Mouse (Mus musculus) thymus, postnatal 14 days (tissue): ENCODE data around the gene Gm7075.
"Not testable (repeated sequence)": the region's sequence is repeated elsewhere in the genome, so short reads cannot be mapped to it uniquely, and the experiment has no call there.

Experiments used
- DNase-seq: peaks from one replicate; pipeline ENCODE4 v3.0.0; 2021

Gene Gm7075

GRCm38 (mm10) chr10:63421739-63422735 is at the start of gene Gm7075:
Gm7075 (minus strand) TSS chr10:63421789.
- peak; percentile 72 for DNase-seq

- no peak for DNase-seq
These were observed 39.3 kb upstream of the Gm7075 start for GRCm38 (mm10) chr10:63460935-63461334.

DNA sequence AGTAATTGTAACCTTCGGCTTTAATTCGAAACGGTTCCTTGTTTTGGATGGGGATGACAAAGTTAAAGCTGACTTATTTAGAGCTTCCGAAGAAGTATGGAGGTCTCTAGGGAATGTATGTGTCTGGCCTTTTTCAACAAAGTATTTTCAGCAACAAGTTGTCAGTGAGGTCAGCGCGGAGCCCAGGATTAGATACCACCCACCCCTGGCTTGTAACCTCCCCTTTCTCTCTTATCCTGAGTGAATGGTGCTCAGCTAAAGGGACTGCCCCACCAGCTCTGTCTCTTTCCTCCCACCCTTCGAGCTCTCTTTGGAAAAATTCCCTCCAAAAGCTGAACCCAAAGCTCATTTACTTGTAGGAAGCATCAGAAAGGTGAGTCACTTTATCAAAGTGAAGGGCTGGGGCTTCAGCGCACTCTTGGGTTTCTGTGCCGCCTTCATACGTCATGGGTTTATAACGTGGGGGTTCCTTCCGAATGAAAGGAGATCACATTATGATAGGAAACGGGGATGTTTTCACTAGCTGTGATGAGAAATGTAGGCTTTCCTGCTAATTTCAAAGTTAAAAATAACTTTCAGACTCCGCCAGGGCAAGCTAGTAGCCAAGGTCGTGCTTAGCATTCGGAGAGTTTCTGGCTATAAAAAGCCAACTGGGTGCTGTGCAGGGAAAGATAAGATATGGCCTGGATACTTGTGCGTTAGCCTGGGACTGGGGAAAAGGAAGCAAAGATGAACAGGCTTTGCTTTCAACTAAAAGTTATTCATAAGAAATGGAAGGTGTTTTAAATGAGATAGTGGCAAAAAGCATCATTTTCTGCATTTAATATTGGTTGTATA is 35.9 kb upstream of the Gm7075 start:
- no peak for DNase-seq

DNA sequence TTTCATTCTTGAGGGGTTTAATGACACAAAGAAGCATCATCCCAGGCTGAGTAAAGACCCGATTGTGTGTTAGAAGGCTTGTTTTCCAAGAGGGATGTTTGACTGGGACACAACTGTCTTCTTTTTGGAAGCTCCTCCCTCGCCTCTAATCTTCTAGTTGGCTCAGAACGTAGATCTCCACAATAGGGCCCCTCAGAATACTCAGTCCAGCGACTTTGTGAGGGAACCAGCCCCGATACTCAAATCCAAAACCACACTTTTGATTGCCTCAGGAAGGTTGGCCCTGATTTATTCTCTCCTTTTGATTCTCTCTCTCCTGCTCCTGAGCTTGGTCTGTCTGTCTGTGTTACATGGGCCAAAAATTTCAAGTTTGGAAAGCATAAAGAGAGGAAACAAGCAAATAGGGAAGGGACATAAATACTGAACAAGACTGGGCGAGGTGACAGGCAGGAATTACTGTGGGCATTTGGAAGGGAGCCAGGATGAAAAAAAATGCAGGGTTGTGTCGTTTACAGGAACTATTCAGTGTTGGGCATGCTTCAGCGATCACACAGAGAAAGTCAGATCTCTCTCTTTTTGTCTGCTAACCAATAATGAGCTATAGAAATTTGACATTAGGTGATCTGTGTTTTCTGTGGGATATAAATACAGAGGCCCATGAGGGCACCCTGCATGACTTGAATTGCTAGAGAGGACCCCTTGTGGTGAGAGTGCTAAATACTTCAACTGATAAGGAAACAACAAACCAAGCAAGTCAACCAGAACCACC is 33.7 kb upstream of the Gm7075 start:
- no peak for DNase-seq

GRCm38 (mm10) chr10:63453926-63454325 is 32.3 kb upstream of the Gm7075 start:
- DNase-seq, result no peak

GRCm38 (mm10) chr10:63444602-63445387 is 23.2 kb upstream of the Gm7075 start:
- not testable (repeated sequence) for DNase-seq

DNA sequence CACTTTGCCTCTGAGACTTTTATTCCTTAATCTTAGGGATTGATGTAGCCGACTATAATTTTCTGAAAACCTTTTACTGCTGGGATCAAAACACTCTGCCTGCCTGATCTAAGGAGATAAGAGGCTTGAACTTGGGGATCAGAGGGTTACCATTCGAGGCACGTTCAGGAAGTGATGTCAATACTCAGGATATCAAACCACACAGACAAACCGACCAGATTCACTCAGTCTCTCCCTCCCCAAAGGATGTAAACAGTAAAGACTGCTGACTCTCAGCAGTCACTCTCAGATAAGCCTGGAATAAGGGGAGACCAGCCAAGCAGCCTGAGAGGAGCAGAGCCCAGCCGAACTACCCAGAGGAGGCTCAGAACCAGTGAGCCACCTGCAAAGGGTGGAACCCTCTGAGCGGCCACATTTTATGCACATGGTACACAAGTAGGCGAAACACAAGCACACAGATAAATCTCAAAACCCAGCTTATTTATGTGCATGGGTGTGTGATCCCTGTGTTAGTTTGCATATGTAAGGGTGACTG is 18.2 kb upstream of the Gm7075 start:
- no peak for DNase-seq

DNA sequence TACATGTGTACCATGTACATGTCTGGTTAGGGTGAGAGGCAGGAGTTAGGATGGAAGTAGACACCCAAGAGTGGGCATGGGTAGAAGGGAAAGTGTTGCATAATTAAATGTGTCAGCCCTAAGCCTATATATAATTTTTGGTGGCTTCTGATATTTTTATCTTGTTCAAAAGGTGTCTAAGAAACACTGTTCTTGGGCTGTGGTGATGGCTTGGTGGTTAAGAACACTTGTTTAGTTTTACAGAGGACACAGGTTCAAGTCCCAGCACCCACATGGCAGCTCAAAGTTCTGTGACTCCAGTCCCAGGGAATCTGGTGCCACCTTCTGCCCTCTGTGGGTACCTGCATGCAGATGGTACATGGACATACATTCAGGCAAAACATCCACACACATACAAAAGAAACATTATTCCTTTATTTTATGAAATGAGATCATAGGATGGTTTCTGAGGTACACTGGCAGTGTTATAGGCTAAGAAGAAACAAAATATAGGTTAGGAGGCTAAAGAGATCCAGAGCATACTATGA is 17.2 kb upstream of the Gm7075 start:
- no peak for DNase-seq

GRCm38 (mm10) chr10:63432887-63433286 is 11.3 kb upstream of the Gm7075 start:
- no peak for DNase-seq

GRCm38 (mm10) chr10:63432099-63432498 is 10.5 kb upstream of the Gm7075 start:
- DNase-seq, result no peak

- peak; percentile 22 for DNase-seq
These were observed 9.7 kb upstream of the Gm7075 start for GRCm38 (mm10) chr10:63431221-63431736.

GRCm38 (mm10) chr10:63429785-63430305 is 8.3 kb upstream of the Gm7075 start, which contains the start of gene Ctnna3:
Ctnna3 (plus strand) TSS chr10:63430098.
- DNase-seq, result peak; percentile 93

DNA sequence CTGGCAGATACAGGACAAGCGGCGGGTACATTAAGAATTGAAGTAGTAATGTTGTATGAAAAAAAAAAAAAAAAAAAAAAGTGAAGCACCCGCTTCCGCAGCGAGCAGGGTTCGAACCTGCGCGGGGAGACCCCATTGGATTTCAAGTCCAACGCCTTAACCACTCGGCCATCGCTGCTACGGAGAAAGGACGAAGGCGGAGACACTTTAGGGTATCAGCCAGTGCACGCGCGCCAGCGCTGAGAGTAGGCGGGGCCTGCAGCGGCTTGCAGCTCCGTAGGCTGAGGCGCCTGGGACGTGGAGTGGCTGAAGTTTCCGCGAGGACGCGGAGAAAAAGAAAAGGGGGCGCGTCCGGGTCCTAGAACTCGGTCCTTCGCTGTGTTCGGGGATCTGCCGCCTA is 7.8 kb upstream of the Gm7075 start:
- peak; percentile 99 for DNase-seq

DNA sequence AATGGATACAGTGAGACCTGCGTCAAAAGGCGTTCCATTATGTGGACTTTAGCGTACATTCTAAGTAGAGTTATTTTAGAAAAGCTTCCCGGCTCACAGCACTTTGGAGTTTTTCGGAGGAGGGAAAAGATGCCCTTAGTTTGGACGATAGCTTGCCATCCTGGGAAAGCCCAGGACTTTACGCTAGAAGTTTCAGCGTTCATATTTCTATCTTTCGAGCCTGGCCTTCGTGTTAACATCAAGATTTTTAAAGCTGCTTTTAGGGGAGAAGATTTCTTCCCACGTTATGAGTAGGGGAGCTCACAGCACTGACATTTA is 7.4 kb upstream of the Gm7075 start:
- DNase-seq, result no peak

GRCm38 (mm10) chr10:63428243-63429022 is 6.8 kb upstream of the Gm7075 start:
- DNase-seq, result peak; percentile 61

GRCm38 (mm10) chr10:63427146-63427545 is 5.6 kb upstream of the Gm7075 start:
- no peak for DNase-seq

DNA sequence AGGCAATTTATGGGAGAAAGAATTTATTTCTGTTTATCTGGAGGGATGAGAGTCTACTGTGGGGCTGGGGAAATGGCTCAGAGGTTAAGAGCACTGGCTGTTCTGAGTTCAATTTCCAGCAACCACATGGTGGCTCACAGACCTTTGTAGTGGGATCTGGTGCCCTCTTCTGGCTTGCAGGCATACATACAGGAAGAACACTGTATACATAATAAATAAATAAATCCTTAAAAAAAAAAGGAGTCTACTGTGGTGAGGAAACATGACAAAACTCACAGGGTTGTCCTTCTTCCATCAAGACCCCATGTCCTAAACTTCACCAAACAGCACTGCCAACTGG is 2.9 kb upstream of the Gm7075 start:
- DNase-seq, result peak; percentile 66

DNA sequence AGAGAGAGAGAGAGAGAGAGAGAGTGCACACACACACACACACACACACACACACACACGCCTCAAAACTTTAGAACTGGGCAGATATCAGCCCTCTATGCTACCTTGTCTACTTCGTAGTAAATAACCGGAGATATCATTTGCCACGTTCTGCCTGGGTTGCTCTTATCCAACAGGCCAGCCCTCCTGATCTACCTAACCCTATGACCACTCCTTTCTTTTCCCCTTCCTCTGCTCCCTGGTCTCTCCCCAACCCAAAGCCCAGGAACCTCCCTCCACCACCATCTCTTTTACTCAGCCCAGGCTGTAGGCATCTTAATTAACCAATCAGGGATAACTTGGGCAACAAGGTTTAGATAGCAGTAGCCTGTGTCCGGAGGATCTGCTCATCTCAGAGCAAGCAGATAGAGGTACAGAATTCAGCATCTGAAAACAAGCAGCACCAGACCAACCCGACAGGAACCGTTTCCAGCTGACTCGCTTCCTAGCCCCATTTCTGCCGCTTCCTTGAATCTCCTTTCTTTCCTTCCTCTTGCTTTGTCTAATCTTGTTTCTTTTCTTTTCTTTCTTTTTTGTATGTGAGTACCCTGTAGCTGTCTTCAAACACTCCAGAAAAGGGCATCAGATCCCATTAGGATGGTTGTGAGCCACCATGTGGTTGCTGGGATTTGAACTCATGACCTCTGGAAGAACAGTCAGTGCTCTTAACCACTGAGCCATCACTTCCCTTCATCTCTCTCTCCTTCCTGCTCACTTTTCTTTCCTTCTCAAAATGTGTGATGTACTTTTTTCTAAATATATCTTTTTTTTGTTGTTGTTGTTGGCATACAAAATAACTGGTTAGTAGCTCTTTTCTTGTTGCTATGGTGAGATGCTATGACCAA is 2.2 kb upstream of the Gm7075 start:
- DNase-seq, result no peak

- DNase-seq, result no peak
These were observed 1.1 kb upstream of the Gm7075 start for GRCm38 (mm10) chr10:63422736-63422992.

DNA sequence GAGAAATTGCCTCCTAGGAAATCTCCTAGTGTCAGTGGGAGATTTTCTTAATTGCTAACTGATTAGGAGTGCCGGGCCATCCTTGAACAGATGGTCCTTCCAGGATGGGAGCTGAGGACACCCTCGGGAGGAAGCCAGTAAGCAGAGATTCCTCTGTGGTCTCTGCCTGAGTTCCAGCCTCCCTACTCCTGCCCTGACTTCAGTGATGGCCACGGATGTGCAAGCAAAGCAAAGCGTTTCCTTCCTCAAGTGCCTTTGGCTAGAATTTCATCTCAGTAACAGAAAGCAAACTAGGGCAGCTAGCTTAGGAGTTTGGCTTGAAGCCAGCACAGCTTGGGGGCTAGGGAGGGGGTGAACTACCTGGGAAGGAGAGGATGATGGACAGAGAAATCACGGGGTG is 4.5 kb downstream of the Gm7075 start:
- DNase-seq, result no peak
